16 mouse cellular contexts compared by ENCODE assay signal in the genomic region with DNA sequence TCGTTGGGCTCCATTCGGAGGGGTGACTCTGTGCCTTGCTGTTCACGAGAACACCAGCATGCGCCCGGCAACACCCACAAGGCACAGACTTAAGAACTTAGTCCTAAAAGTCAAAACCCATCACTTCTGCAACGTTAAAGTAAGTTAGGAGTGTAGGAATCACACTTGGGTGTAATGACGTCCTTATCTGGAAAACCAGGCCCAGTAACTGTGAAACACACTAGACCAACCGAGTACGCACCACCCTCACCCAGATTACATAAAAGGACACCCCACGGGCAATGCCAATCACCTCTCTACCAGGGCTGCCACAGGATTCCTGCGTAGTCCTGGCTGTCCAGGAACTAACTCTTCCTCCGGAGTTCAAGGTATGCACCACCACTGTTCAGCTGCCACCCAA. TPM values are rescaled to one million over a fixed set of nuclear protein-coding genes. Genes with fewer than 3 reads are reported as not detected.
A peak's percentile ranks its signal among the peaks of the same experiment; 100 is the strongest.
DNase-seq lines count a peak whose midpoint lies in the region; ATAC-seq and TF ChIP-seq lines count a peak whose summit lies in the region.
"Had no signal": no experiment of that assay in that cellular context is flagged by ENCODE, and none has a peak within 500 bp of the region (broad histone marks: within the 10 kb centered on the region; RNA-seq: fewer than 3 reads in every experiment).

No protein-coding gene starts in this region.

- H3K9me3 ChIP-seq in liver, embryonic 13.5 days (replicated peaks) = no peaks in the 10 kb centered on the region
- no peaks in the 10 kb centered on the region for H3K9me3 ChIP-seq in liver, embryonic 11.5 days (ENCODE audit: control insufficient read depth, low read length)
- H3K9me3 ChIP-seq in liver, embryonic 14.5 days (ENCODE audit: control insufficient read depth, low read length) = no peaks in the 10 kb centered on the region
- H3K9me3 ChIP-seq in liver, embryonic 16.5 days (replicated peaks; ENCODE audit: control insufficient read depth, low read length) = no peaks in the 10 kb centered on the region
- H3K9me3 ChIP-seq in kidney, embryonic 14.5 days (ENCODE audit: control insufficient read depth, low read length) = no peaks in the 10 kb centered on the region
- H3K9me3 ChIP-seq: forebrain, embryonic 13.5 days; heart, embryonic 12.5 days; hindbrain, embryonic 15.5 days had no signal

- H3K4me1 ChIP-seq in liver, embryonic 13.5 days (replicated peaks) = peaks cover 52% of the 10 kb centered on the region
- H3K4me1 ChIP-seq in liver, embryonic 11.5 days (replicated peaks; ENCODE audit: control insufficient read depth, insufficient read depth, low read length) = peaks cover 30% of the 10 kb centered on the region
- peaks cover 24 to 32% of the 10 kb centered on the region in 2 experiments for H3K4me1 ChIP-seq in liver, embryonic 14.5 days (replicated peaks; ENCODE audit: control insufficient read depth in 2 of 2, insufficient read depth in 2 of 2, low read length in 1 of 2)
- H3K4me1 ChIP-seq in liver, embryonic 16.5 days (ENCODE audit: control insufficient read depth, low read depth, low read length) = peaks cover 35% of the 10 kb centered on the region
- H3K4me1 ChIP-seq in kidney, embryonic 14.5 days (ENCODE audit: control insufficient read depth, insufficient read depth, low read length) = peaks cover 21% of the 10 kb centered on the region

- no peak overlapping the region for H3K4me3 ChIP-seq in liver, embryonic 13.5 days (replicated peaks)
- no peak overlapping the region for H3K4me3 ChIP-seq in liver, embryonic 11.5 days (ENCODE audit: low read depth, low read length)
- no peak overlapping the region for H3K4me3 ChIP-seq in liver, embryonic 14.5 days (ENCODE audit: insufficient read depth in 1 of 2, low read depth in 2 of 2, low read length in 2 of 2)
- H3K4me3 ChIP-seq in liver, embryonic 16.5 days (ENCODE audit: low read depth, low read length) = no peak overlapping the region
- no peak overlapping the region for H3K4me3 ChIP-seq in kidney, embryonic 14.5 days (ENCODE audit: low read length)
- H3K4me3 ChIP-seq: forebrain, embryonic 13.5 days had no signal

- H3K4me2 ChIP-seq in liver, embryonic 13.5 days = peak overlapping the region; percentile 81
- H3K4me2 ChIP-seq in liver, embryonic 11.5 days = no peak overlapping the region
- H3K4me2 ChIP-seq in liver, embryonic 14.5 days (ENCODE audit: low read depth) = no peak overlapping the region
- no peak overlapping the region for H3K4me2 ChIP-seq in liver, embryonic 16.5 days (ENCODE audit: low read depth, low read length)
- H3K4me2 ChIP-seq in kidney, embryonic 14.5 days (replicated peaks; ENCODE audit: low read depth, low read length) = no peak overlapping the region

- H3K36me3 ChIP-seq in liver, embryonic 13.5 days = no peaks in the 10 kb centered on the region
- H3K36me3 ChIP-seq in liver, embryonic 11.5 days (ENCODE audit: control insufficient read depth, insufficient read depth, low read length) = no peaks in the 10 kb centered on the region
- no peaks in the 10 kb centered on the region for H3K36me3 ChIP-seq in liver, embryonic 14.5 days (replicated peaks; ENCODE audit: control insufficient read depth, insufficient read depth, low read depth)
- H3K36me3 ChIP-seq in liver, embryonic 16.5 days (ENCODE audit: control insufficient read depth, insufficient read depth) = no peaks in the 10 kb centered on the region
- H3K36me3 ChIP-seq in kidney, embryonic 14.5 days (ENCODE audit: control insufficient read depth, insufficient read depth, low read length) = no peaks in the 10 kb centered on the region
- H3K36me3 ChIP-seq: heart, embryonic 12.5 days had no signal

- ATAC-seq in liver, embryonic 13.5 days (ENCODE audit: low read depth) = peak; percentile 55
- no peak for ATAC-seq in liver, embryonic 11.5 days (replicated peaks; ENCODE audit: low FRiP score)
- ATAC-seq in liver, embryonic 14.5 days (ENCODE audit: insufficient read depth) = peak; percentile 34
- 0 out of 2 replicates have a peak, but pooled peaks have one; percentile 15 for ATAC-seq in liver, embryonic 16.5 days (ENCODE audit: low read depth)
- no peak for ATAC-seq in kidney, embryonic 14.5 days (ENCODE audit: low FRiP score, low TSS enrichment)

- TF ChIP-seq EP300 in liver, embryonic 14.5 days (IDR thresholded peaks at IDR 0.05; ENCODE audit: low read depth) = no peak; the same call in 1 of the 2 replicates

- H3K27ac ChIP-seq in liver, embryonic 13.5 days = peak overlapping the region; percentile 84; the same call in 1 of the 2 replicates
- no peak overlapping the region for H3K27ac ChIP-seq in liver, embryonic 11.5 days (ENCODE audit: low read depth, low read length)
- no peak overlapping the region for H3K27ac ChIP-seq in liver, embryonic 14.5 days
- no peak overlapping the region for H3K27ac ChIP-seq in liver, embryonic 16.5 days (ENCODE audit: low read length)
- no peak overlapping the region for H3K27ac ChIP-seq in kidney, embryonic 14.5 days (ENCODE audit: low read depth, low read length)
- H3K27ac ChIP-seq: forebrain, embryonic 13.5 days had no signal

- no peak for DNase-seq in liver, embryonic 13.5 days
- no peak for DNase-seq in liver, embryonic 11.5 days (ENCODE audit: low spot score)
- DNase-seq in liver, embryonic 14.5 days (ENCODE audit: low read depth in 3 of 3, low spot score in 3 of 3) = no peak
- DNase-seq in spleen, postnatal 10 days (ENCODE audit: low spot score in 2 of 2) = no peak
- DNase-seq: adrenal gland, adult 8-10 months; adrenal gland, postnatal 36 days; cerebellum, adult 2 months; cerebellum, postnatal 10 days; forebrain, postnatal 0 days; gastrocnemius, postnatal 14 days; heart, postnatal 36 days had no signal

- 0 out of 2 replicates have a peak, but pooled peaks cover 2% of the 10 kb centered on the region for H3K27me3 ChIP-seq in liver, embryonic 13.5 days
- H3K27me3 ChIP-seq in liver, embryonic 11.5 days (replicated peaks; ENCODE audit: control insufficient read depth, insufficient read depth, low read length) = no peaks in the 10 kb centered on the region
- H3K27me3 ChIP-seq in liver, embryonic 14.5 days (ENCODE audit: control insufficient read depth, insufficient read depth, low read length) = no peaks in the 10 kb centered on the region
- no peaks in the 10 kb centered on the region for H3K27me3 ChIP-seq in liver, embryonic 16.5 days (ENCODE audit: control insufficient read depth, insufficient read depth, low read depth, low read length)
- 0 out of 2 replicates have a peak, but pooled peaks cover 3% of the 10 kb centered on the region for H3K27me3 ChIP-seq in kidney, embryonic 14.5 days (ENCODE audit: control insufficient read depth, insufficient read depth, low read length)
- H3K27me3 ChIP-seq: forebrain, embryonic 13.5 days; hindbrain, embryonic 15.5 days had no signal

- 44% methylated on average over 12 of the region's 12 CpGs for WGBS in liver, embryonic 13.5 days (ENCODE audit: insufficient replicate concordance)
- WGBS in liver, embryonic 11.5 days = 68% methylated on average over 12 of the region's 12 CpGs
- WGBS in liver, embryonic 14.5 days (ENCODE audit: insufficient replicate concordance) = 44% methylated on average over 12 of the region's 12 CpGs
- 49% methylated on average over 12 of the region's 12 CpGs for WGBS in liver, embryonic 16.5 days (ENCODE audit: insufficient replicate concordance)
- 91% methylated on average over 12 of the region's 12 CpGs for WGBS in kidney, embryonic 14.5 days

- H3K9ac ChIP-seq in liver, embryonic 13.5 days = 0 out of 2 replicates have a peak overlapping the region, but pooled peaks have one; percentile 85
- no peak overlapping the region for H3K9ac ChIP-seq in liver, embryonic 11.5 days (ENCODE audit: low read depth, low read length)
- no peak overlapping the region for H3K9ac ChIP-seq in liver, embryonic 14.5 days (replicated peaks)
- no peak overlapping the region for H3K9ac ChIP-seq in liver, embryonic 16.5 days (ENCODE audit: low read depth, low read length)
- H3K9ac ChIP-seq in kidney, embryonic 14.5 days (ENCODE audit: low read depth, low read length) = no peak overlapping the region
- H3K9ac ChIP-seq: forebrain, postnatal 0 days; heart, embryonic 12.5 days had no signal

- no peak for TF ChIP-seq CTCF in liver, embryonic 14.5 days (IDR thresholded peaks at IDR 0.05; ENCODE audit: low read depth)

RNA-seq across cellular contexts. Expression of gene Tmem44, which starts 41.3 kb away (rescaled TPM):
- polyA plus RNA-seq in liver, embryonic 13.5 days (2015; fragmentation: Nextera tagmentation; extraction: Ambion mirVana) = 1.0 and 1.2 TPM in 2 replicates
- 3.5 and 4.1 TPM in 2 replicates for polyA plus RNA-seq in liver, embryonic 11.5 days (2014; fragmentation: Nextera tagmentation; extraction: Ambion mirVana)
- 0.85 and 0.87 TPM in 2 replicates for polyA plus RNA-seq in liver, embryonic 14.5 days (2012; rRNA removed)
- polyA plus RNA-seq in liver, embryonic 14.5 days (2014; fragmentation: Nextera tagmentation; extraction: Ambion mirVana) = 0.46 and 0.48 TPM in 2 replicates
- 0.68 and 0.71 TPM in 2 replicates for polyA plus RNA-seq in liver, embryonic 16.5 days (2015; fragmentation: Nextera tagmentation; extraction: Ambion mirVana)
- polyA plus RNA-seq in kidney, embryonic 14.5 days (2014; fragmentation: Nextera tagmentation; extraction: Ambion mirVana) = 14.1 and 15.1 TPM in 2 replicates

Comparison
In these comparisons a context has a peak if more than half of its experiments do, and no peak if none do; other contexts are left out.
1. ATAC-seq: peak in liver, embryonic 13.5 days (single experiment), liver, embryonic 14.5 days (single experiment) and liver, embryonic 16.5 days (single experiment); none in liver, embryonic 11.5 days (single experiment) and kidney, embryonic 14.5 days (single experiment).